Mouse (Mus musculus): ENCODE measurements around the gene Iqcc.

The Iqcc gene

GRCm38 (mm10) chr4:129621283-129621841 lies 2.5 kb upstream of the Iqcc start:
- DNase-seq, result no peak

GRCm38 (mm10) chr4:129620419-129621282 lies 1.8 kb upstream of the Iqcc start:
- DNase-seq, result no peak

- no peak for DNase-seq
Measured at GRCm38 (mm10) chr4:129618031-129618430, 868 bp downstream of the Iqcc start.

GRCm38 (mm10) chr4:129617121-129617641 lies 1.7 kb downstream of the Iqcc start:
- DNase-seq, result no peak

- no peak for DNase-seq
Measured at GRCm38 (mm10) chr4:129616631-129617030, 2.3 kb downstream of the Iqcc start.

- DNase-seq, result no peak
Measured at GRCm38 (mm10) chr4:129615801-129616290, 3.1 kb downstream of the Iqcc start.

GRCm38 (mm10) chr4:129614093-129614492 lies 4.8 kb downstream of the Iqcc start, which contains the start of gene Dcdc2b:
TSS of gene Dcdc2b (minus strand) at chr4:129614257.
- DNase-seq, result no peak

GRCm38 (mm10) chr4:129610472-129610871 lies 8.4 kb downstream of the Iqcc start:
- DNase-seq, result no peak

- no peak for DNase-seq
Measured at GRCm38 (mm10) chr4:129610026-129610425, 8.9 kb downstream of the Iqcc start.

- DNase-seq, result no peak
Measured at GRCm38 (mm10) chr4:129609139-129609631, 9.7 kb downstream of the Iqcc start.

GRCm38 (mm10) chr4:129608426-129609025 lies 10.4 kb downstream of the Iqcc start:
- DNase-seq, result peak; percentile 90

- peak; percentile 92 for DNase-seq
Measured at GRCm38 (mm10) chr4:129600233-129601158, 18.4 kb downstream of the Iqcc start, which contains the start of the genes Eif3i and Tmem234. TSS of gene Eif3i (minus strand) at chr4:129600648. TSS of gene Tmem234 (plus strand) at chr4:129600668.

- no peak for DNase-seq
Measured at GRCm38 (mm10) chr4:129588865-129589264, 30.0 kb downstream of the Iqcc start.

- DNase-seq, result no peak
Measured at GRCm38 (mm10) chr4:129586943-129587342, 32.0 kb downstream of the Iqcc start.

- no peak for DNase-seq
Measured at GRCm38 (mm10) chr4:129585773-129586172, 33.1 kb downstream of the Iqcc start.

GRCm38 (mm10) chr4:129584884-129585608 lies 33.9 kb downstream of the Iqcc start:
- peak; percentile 90 for DNase-seq

- peak; percentile 30 for DNase-seq
Measured at GRCm38 (mm10) chr4:129584370-129584769, 34.5 kb downstream of the Iqcc start.

GRCm38 (mm10) chr4:129582251-129582650 lies 36.6 kb downstream of the Iqcc start:
- DNase-seq, result no peak

GRCm38 (mm10) chr4:129580347-129580746 lies 38.6 kb downstream of the Iqcc start:
- DNase-seq, result no peak

GRCm38 (mm10) chr4:129578466-129578865 lies 40.4 kb downstream of the Iqcc start, which contains the start of gene Fam167b:
TSS of gene Fam167b (minus strand) at chr4:129578549.
- no peak for DNase-seq

- no peak for DNase-seq
Measured at GRCm38 (mm10) chr4:129577688-129578087, 41.2 kb downstream of the Iqcc start.
